Comparison of ENCODE assay signal across 8 mouse cellular contexts in genomic region chr13:17805614-17805975, GRCm38 (mm10). TPM values are rescaled to one million over a fixed set of nuclear protein-coding genes. Genes with fewer than 3 reads are reported as not detected.
DNase-seq lines count a peak whose midpoint lies in the region; ATAC-seq and TF ChIP-seq lines count a peak whose summit lies in the region.

No protein-coding gene starts in this region.

- TF ChIP-seq POLR2A in myocyte (IDR thresholded peaks at IDR 0.05; ENCODE audit: insufficient read length, low read depth): no peak

- H3K9ac ChIP-seq in embryonic facial prominence, embryonic 12.5 days: peak overlapping the region; percentile 91

- no peaks in the 10 kb centered on the region for H3K9me3 ChIP-seq in embryonic facial prominence, embryonic 12.5 days

- DNase-seq in layer of hippocampus, adult 9-10 months (ENCODE audit: low spot score): peak; percentile 15
- no peak for DNase-seq in layer of hippocampus, postnatal 10 days (ENCODE audit: low spot score in 2 of 2)
- DNase-seq in yolk sac, embryonic 10.5 days (ENCODE audit: low spot score): no peak
- DNase-seq in cerebellum, adult 11 months: no peak

- peaks cover 28% of the 10 kb centered on the region for H3K79me2 ChIP-seq in myocyte (ENCODE audit: control insufficient read depth, insufficient read depth)

- peaks cover 6% of the 10 kb centered on the region; the same call in 1 of the 2 replicates for H3K4me1 ChIP-seq in embryonic facial prominence, embryonic 12.5 days

- peak overlapping the region; percentile 87 for H3K4me2 ChIP-seq in embryonic facial prominence, embryonic 12.5 days (replicated peaks)
- peak overlapping the region; percentile 86 for H3K4me2 ChIP-seq in myocyte (ENCODE audit: low read depth)

- no peaks in the 10 kb centered on the region for H3K27me3 ChIP-seq in embryonic facial prominence, embryonic 12.5 days
- H3K27me3 ChIP-seq in myocyte (ENCODE audit: control insufficient read depth, insufficient read depth, insufficient read length): no peaks in the 10 kb centered on the region

- H3K27ac ChIP-seq in embryonic facial prominence, embryonic 12.5 days: peak overlapping the region; percentile 97

- peak overlapping the region; percentile 100 for H3K4me3 ChIP-seq in embryonic facial prominence, embryonic 12.5 days
- H3K4me3 ChIP-seq in myocyte: peak overlapping the region; percentile 86

- peak overlapping the region; percentile 99 for H3ac ChIP-seq in myocyte (ENCODE audit: control insufficient read depth, insufficient read length)

- no peak for ATAC-seq in embryonic facial prominence, embryonic 12.5 days (ENCODE audit: insufficient number of reproducible peaks, insufficient read depth, low FRiP score, low TSS enrichment)
- peak; percentile 18 for ATAC-seq in inflammation-experienced regulatory T-cells, adult 6 months
- ATAC-seq in activated CD4-positive, CD25-positive, alpha-beta regulatory T cell, adult 4 months: no peak

- no peaks in the 10 kb centered on the region for H3K36me3 ChIP-seq in embryonic facial prominence, embryonic 12.5 days
- no peaks in the 10 kb centered on the region for H3K36me3 ChIP-seq in myocyte (ENCODE audit: control insufficient read depth, insufficient read depth)

- 2% methylated on average over 14 of the region's 14 CpGs for WGBS in embryonic facial prominence, embryonic 12.5 days

TF ChIP-seq in myocyte, 11 proteins besides CTCF, POLR2A, EP300 and RAD21:
- TF ChIP-seq POLR2AphosphoS2 (IDR thresholded peaks at IDR 0.05; ENCODE audit: insufficient read length, low read depth) (no peak), TCF3 (IDR thresholded peaks at IDR 0.05; ENCODE audit: insufficient read length, low read depth) (no peak), CEBPB (IDR thresholded peaks at IDR 0.05; ENCODE audit: insufficient read depth, poor library complexity, severe bottlenecking) (no peak), USF1 (IDR thresholded peaks at IDR 0.05; ENCODE audit: low read depth) (no peak), MYOG (IDR thresholded peaks at IDR 0.05; ENCODE audit: control insufficient read depth in 1 of 3, insufficient read depth in 1 of 3, insufficient read length in 2 of 3, low read depth in 2 of 3) (no peak), SRF (IDR thresholded peaks at IDR 0.05; ENCODE audit: control insufficient read depth, insufficient read length, low read depth) (no peak), MAX (IDR thresholded peaks at IDR 0.05; ENCODE audit: low read depth) (no peak), E2F4 (IDR thresholded peaks at IDR 0.05; ENCODE audit: insufficient read depth) (no peak), TCF12 (IDR thresholded peaks at IDR 0.05; ENCODE audit: insufficient read depth, poor library complexity, severe bottlenecking) (no peak), REST (IDR thresholded peaks at IDR 0.05; ENCODE audit: insufficient read depth, insufficient read length) (no peak), MYOD1 (IDR thresholded peaks at IDR 0.05; ENCODE audit: control insufficient read depth in 1 of 3, insufficient read length in 2 of 3, low read depth in 2 of 3) (no peak)

RNA-seq across cellular contexts. Expression of gene Cdk13, which starts 0.7 kb away (rescaled TPM):
- 10 to 100 TPM; 52.6 to 57.5 TPM for total RNA-seq in layer of hippocampus, postnatal 10 days (2021)
- polyA plus RNA-seq in embryonic facial prominence, embryonic 12.5 days (2016; fragmentation: Nextera tagmentation; extraction: Ambion mirVana): 26.5 and 28.8 TPM in 2 replicates
- 10 to 100 TPM; 18.0 to 24.4 (median 23.2) TPM for polyA plus RNA-seq in inflammation-experienced regulatory T-cells, adult 6 months (2017; shearing (Covaris generic))
- 11.6 TPM for polyA plus RNA-seq in myocyte (2012; fragmentation: generic; extraction: Trizol)
- 10 to 100 TPM; 17.6 to 24.3 TPM for polyA plus RNA-seq in activated CD4-positive, CD25-positive, alpha-beta regulatory T cell, adult 4 months (2017; shearing (Covaris generic))
